Mouse (Mus musculus) left cerebral cortex, adult 18-20 months (tissue): ENCODE measurements at regions not wholly inside any gene's neighbourhood (a gene's known extent, or its start where the extent isn't known, plus 50 kb on each side); places are given as distances from the start of the nearest gene placed in this dataset.

ENCODE experiments used
- DNase-seq, 2 experiments: peaks; one replicate each; pipeline ENCODE4 v3.0.0; 2021 to 2022; ENCODE audit warnings: low spot score in 2 of 2, mixed read lengths in 1 of 2

DNA sequence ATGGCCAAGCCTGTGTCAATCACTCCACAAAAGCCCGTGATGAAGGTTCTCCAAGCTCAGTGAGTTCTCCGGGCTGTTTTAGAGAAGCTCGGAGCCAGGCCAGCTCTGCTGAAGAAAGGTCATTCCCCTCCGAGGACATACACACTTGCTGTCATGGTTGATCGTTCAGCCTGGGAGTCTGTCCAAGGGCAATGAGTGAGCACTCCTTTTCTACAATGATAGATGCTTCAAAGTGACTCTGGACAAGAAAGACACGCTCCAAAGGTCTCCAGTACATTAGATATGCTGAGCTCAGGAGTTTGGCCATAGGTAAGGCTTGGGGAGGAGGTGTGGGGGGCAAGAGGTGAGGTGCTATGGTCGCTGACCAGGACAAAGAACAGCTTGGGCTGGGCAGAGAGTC lies 66.5 kb upstream of the 1700016C15Rik start:
- no peak for DNase-seq

DNA sequence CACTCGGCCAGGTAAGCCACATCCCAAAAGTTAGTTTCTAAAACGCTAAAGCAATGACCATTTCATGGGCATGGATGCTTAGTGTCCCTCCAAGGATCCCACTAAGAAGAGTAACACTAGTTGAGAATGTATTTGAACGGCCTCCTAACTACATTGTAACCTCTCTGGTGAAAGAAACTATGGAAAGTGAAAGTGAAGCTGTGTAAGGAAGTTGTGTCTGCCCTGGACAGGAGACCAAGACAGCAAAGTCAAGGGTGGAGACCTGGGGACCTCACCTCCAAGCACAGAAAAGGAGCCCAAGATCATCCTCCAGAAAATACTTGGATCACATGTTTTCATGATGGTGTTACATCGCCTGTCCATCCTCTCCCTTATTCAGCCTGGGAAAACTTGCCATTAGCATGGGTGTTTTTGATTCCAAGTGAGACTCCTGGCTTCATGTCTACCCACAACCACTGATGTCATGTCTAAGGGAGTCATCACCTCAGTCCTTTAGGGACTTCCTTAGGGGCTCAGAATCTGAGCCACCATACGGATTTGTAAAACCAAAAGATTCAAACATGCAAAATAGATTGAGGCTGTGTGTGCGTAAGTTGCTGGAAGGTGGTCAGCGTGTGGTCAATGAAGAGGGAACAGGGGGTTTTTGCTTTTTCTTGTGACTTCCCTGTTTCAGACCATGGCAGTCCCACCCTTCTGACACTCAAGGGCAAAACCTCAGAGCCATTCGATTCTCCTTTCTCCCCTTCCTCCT lies 62.4 kb upstream of the 1700016C15Rik start:
- DNase-seq = no peak

DNA sequence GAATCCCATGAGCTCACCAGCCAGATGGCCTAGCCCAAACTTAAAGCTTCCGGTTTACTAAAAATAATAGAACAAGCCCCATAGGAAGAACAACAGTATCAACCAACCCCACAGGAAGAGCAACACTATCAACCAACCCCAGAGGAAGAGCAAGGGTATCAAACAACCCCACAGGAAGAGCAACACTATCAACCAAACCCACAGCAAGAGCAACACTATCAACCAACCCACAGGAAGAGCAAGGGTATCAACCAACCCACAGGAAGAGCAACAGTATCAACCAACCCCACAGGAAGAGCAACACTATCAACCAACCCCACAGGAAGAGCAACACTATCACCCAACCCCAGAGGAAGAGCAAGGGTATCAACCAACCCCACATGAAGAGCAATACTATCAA lies 59.0 kb upstream of the 1700016C15Rik start:
- no peak for DNase-seq

DNA sequence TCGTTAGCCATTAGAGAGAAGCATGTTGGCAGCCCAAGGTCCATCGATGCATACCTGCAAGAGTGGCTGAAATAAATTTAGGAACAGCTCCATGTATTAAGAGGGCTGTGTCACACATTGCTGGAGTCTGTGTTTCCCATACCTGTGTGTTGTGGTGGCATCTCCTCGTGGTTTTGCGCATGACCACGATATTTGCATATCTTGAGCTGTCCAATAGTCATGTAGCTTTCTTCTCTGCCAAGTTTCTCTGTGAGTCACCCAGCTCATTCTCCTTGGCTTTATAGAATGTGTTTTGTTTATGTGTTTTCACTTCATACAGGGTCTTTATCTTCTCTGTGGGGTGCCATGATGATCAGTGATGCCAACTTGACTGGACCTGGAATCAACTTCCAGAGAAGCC lies 53.0 kb upstream of the 1700016C15Rik start:
- no peak for DNase-seq

DNA sequence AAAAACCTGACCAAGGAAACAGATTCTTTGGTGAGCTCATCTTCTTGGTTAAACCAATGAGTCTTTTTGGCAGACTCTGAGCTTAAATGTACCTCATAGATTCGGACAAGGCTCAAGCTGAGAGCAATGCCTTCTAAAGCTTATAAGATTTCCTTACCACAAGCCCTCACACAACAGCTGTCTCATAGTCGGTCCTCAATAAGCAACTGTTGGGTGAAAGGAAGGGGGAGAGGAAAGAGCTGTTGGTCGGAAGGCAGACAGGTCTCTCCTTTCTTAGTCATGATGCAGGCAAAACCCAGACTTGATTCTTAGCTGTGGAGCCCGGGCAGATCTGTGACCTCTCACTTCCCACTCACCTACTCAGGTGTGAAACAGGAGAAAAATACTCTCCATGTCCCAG lies 50.8 kb upstream of the 1700016C15Rik start:
- no peak for DNase-seq
